Mouse (Mus musculus): ENCODE measurements around the gene Heca. TPM values are rescaled to one million over a fixed set of nuclear protein-coding genes. Genes with fewer than 3 reads are reported as not detected.
"Not testable (repeated sequence)": the region's sequence is repeated elsewhere in the genome, so short reads cannot be mapped to it uniquely, and the experiment has no call there.

Heca gene
- polyA plus RNA-seq, 1 experiment from 2014 or later, result 4.6 TPM

DNA sequence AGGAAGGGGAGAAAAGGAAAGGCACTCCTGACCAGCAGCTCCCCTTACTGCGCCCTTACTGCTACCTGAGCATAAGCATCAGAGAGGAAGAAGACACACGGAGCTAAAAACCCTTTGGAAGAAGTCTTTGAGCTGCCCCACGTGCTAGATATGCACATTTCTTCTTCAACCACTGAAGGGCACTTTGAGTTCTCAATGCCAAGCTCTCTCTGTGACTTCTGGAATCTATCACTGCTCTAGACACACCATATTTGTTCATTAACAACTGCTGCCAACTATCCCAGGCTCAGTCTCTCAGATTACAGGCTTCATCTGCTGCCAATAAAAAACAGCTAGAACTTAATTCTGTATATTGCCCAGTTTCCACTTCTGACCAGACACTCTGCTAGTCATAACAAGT lies 15.7 kb downstream of the Heca start:
- H3K36me3 ChIP-seq, result no peaks in the 10 kb centered on the region
- no peak overlapping the region for H3K4me3 ChIP-seq
- no peaks in the 10 kb centered on the region for H3K9me3 ChIP-seq (replicated peaks)
- peak overlapping the region; percentile 30 for H3K4me2 ChIP-seq
- H3K9ac ChIP-seq, result no peak overlapping the region
- WGBS, result 36% methylated on average over 3 of the region's 3 CpGs
- peak overlapping the region; percentile 95 for H3K27ac ChIP-seq
- no peak; the same call in 1 of the 2 replicates for ATAC-seq (replicated peaks; ENCODE audit: insufficient number of reproducible peaks, insufficient read depth, low FRiP score, low read depth)
- no peaks in the 10 kb centered on the region for H3K27me3 ChIP-seq
- H3K4me1 ChIP-seq (replicated peaks), result peaks cover 40% of the 10 kb centered on the region

- H3K9me3 ChIP-seq (replicated peaks), result no peaks in the 10 kb centered on the region
- ATAC-seq (replicated peaks; ENCODE audit: insufficient number of reproducible peaks, insufficient read depth, low FRiP score, low read depth), result no peak
- H3K4me1 ChIP-seq (replicated peaks), result peaks cover 40% of the 10 kb centered on the region
- peak overlapping the region; percentile 34; the same call in 1 of the 2 replicates for H3K4me2 ChIP-seq
- no peak overlapping the region for H3K9ac ChIP-seq
- H3K36me3 ChIP-seq, result no peaks in the 10 kb centered on the region
- WGBS, result 40% methylated on average over 1 of the region's 1 CpGs
- peak overlapping the region; percentile 84 for H3K27ac ChIP-seq
- H3K27me3 ChIP-seq, result no peaks in the 10 kb centered on the region
- H3K4me3 ChIP-seq, result no peak overlapping the region
These were observed 16.7 kb downstream of the Heca start for GRCm38 (mm10) chr10:17931157-17931556.

DNA sequence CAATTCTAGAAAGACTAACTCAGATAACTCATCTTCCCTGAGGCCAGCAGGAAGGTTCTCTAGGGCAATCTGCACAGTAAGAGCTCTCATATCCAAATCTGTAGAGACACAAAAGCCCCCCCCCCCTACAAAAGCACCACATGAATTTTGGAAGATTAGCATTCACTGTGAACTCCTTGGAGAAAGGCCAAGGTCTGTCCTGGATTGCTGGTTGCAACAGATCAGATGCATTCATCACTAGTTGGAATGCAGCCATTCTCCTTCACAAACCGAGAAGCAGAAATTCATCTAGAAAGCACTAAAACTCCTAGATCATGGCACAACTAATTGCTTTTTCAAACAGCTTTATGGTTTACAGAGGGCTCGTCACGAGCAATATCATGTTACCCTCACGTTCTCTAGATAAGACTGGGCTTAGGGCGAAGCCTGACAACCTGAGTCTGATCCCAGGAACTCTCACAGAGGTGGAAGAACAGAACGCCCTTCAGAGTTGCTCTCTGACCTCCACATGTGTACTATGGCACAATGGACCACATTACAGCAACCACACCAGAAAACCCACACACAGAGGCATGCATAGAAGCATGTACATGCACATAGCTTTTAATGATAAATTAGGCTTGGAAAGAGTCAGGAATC lies 17.3 kb downstream of the Heca start:
- H3K27me3 ChIP-seq, result no peaks in the 10 kb centered on the region
- H3K9ac ChIP-seq, result no peak overlapping the region
- no peaks in the 10 kb centered on the region for H3K36me3 ChIP-seq
- no peaks in the 10 kb centered on the region for H3K9me3 ChIP-seq (replicated peaks)
- H3K4me1 ChIP-seq (replicated peaks), result peaks cover 40% of the 10 kb centered on the region
- 16% methylated on average over 6 of the region's 6 CpGs for WGBS
- no peak overlapping the region for H3K4me3 ChIP-seq
- peak; percentile 74 for ATAC-seq (replicated peaks; ENCODE audit: insufficient number of reproducible peaks, insufficient read depth, low FRiP score, low read depth)
- H3K4me2 ChIP-seq, result peak overlapping the region; percentile 34
- peak overlapping the region; percentile 84 for H3K27ac ChIP-seq

- no peak overlapping the region for H3K4me2 ChIP-seq
- H3K36me3 ChIP-seq, result no peaks in the 10 kb centered on the region
- H3K9ac ChIP-seq, result no peak overlapping the region
- H3K4me3 ChIP-seq, result no peak overlapping the region
- peaks cover 16% of the 10 kb centered on the region for H3K4me1 ChIP-seq (replicated peaks)
- no peaks in the 10 kb centered on the region for H3K9me3 ChIP-seq (replicated peaks)
- no peak overlapping the region for H3K27ac ChIP-seq
- WGBS, result 88% methylated on average over 3 of the region's 3 CpGs
- no peaks in the 10 kb centered on the region for H3K27me3 ChIP-seq
- no peak for ATAC-seq (replicated peaks; ENCODE audit: insufficient number of reproducible peaks, insufficient read depth, low FRiP score, low read depth)
These were observed 22.7 kb downstream of the Heca start for GRCm38 (mm10) chr10:17925200-17925599.

DNA sequence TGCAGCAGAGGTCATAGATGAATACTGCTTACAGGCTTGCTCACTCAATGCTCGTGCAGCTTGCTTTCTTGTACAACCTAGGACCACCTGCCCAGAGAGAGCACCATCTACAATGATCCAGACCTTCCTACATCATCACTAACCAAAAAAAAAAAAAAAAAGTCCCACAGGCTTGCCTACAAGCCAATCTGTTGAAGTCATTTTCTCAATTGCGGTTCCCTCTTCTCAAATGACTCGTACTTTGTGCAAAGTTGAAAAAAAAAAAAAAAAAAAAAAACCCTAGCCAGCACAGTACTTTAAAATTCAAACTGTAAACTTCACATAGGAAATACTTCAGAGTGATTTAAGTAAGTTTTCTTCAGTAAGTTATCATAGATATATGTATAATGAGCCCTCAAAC lies 23.7 kb downstream of the Heca start:
- no peaks in the 10 kb centered on the region for H3K36me3 ChIP-seq
- H3K9ac ChIP-seq, result no peak overlapping the region
- H3K9me3 ChIP-seq (replicated peaks), result no peaks in the 10 kb centered on the region
- no peaks in the 10 kb centered on the region for H3K27me3 ChIP-seq
- H3K4me3 ChIP-seq, result no peak overlapping the region
- peaks cover 13% of the 10 kb centered on the region for H3K4me1 ChIP-seq (replicated peaks)
- no peak overlapping the region for H3K4me2 ChIP-seq
- H3K27ac ChIP-seq, result no peak overlapping the region
- ATAC-seq (replicated peaks; ENCODE audit: insufficient number of reproducible peaks, insufficient read depth, low FRiP score, low read depth), result no peak
- WGBS, result 55% methylated on average over 3 of the region's 3 CpGs

GRCm38 (mm10) chr10:17921381-17921780 lies 26.5 kb downstream of the Heca start:
- no peaks in the 10 kb centered on the region for H3K9me3 ChIP-seq (replicated peaks)
- H3K27me3 ChIP-seq, result no peaks in the 10 kb centered on the region
- H3K27ac ChIP-seq, result no peak overlapping the region
- WGBS, result 78% methylated on average over 4 of the region's 4 CpGs
- no peak overlapping the region for H3K9ac ChIP-seq
- ATAC-seq (replicated peaks; ENCODE audit: insufficient number of reproducible peaks, insufficient read depth, low FRiP score, low read depth), result no peak
- H3K4me2 ChIP-seq, result no peak overlapping the region
- H3K4me3 ChIP-seq, result no peak overlapping the region
- peaks cover 15% of the 10 kb centered on the region; the same call in 1 of the 2 replicates for H3K4me1 ChIP-seq (replicated peaks)
- H3K36me3 ChIP-seq, result no peaks in the 10 kb centered on the region

- H3K4me1 ChIP-seq (replicated peaks), result peaks cover 15% of the 10 kb centered on the region; the same call in 1 of the 2 replicates
- no peak overlapping the region for H3K9ac ChIP-seq
- WGBS, result 53% methylated on average over 5 of the region's 5 CpGs
- H3K27ac ChIP-seq, result no peak overlapping the region
- H3K36me3 ChIP-seq, result peaks cover 8% of the 10 kb centered on the region; the same call in 1 of the 2 replicates
- H3K27me3 ChIP-seq, result no peaks in the 10 kb centered on the region
- no peak overlapping the region for H3K4me3 ChIP-seq
- ATAC-seq (replicated peaks; ENCODE audit: insufficient number of reproducible peaks, insufficient read depth, low FRiP score, low read depth), result no peak
- H3K9me3 ChIP-seq (replicated peaks), result no peaks in the 10 kb centered on the region
- no peak overlapping the region for H3K4me2 ChIP-seq
These were observed 27.9 kb downstream of the Heca start for GRCm38 (mm10) chr10:17919971-17920370.

DNA sequence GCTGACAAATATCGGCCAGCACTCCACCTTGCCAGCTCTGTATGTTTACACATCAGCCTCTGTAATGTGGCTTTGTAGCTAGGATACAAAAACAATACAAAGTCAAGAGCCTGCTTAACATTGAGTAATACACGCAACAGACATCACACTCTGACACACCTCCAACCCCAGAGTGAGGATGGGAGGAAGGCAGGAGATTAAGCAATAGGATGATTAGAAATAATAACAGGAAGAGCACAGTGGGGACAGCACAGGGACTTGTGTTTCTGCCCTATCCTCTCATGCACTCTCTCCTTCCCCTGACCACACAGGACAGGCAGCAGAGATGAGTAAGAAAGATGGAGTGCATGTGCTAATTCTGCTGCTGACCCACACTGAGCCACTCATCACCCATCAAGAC lies 28.8 kb downstream of the Heca start:
- Histone ChIP-seq H3K27ac (no peak overlapping the region), H3K4me3 (no peak overlapping the region), H3K27me3 (no peaks in the 10 kb centered on the region), H3K9ac (no peak overlapping the region), H3K4me2 (no peak overlapping the region), H3K9me3 (replicated peaks) (no peaks in the 10 kb centered on the region), H3K4me1 (replicated peaks) (peaks cover 15% of the 10 kb centered on the region; the same call in 1 of the 2 replicates), H3K36me3 (peaks cover 10% of the 10 kb centered on the region; the same call in 1 of the 2 replicates)
- ATAC-seq (replicated peaks; ENCODE audit: insufficient number of reproducible peaks, insufficient read depth, low FRiP score, low read depth), result no peak; the same call in 1 of the 2 replicates
- 62% methylated on average over 2 of the region's 2 CpGs for WGBS

DNA sequence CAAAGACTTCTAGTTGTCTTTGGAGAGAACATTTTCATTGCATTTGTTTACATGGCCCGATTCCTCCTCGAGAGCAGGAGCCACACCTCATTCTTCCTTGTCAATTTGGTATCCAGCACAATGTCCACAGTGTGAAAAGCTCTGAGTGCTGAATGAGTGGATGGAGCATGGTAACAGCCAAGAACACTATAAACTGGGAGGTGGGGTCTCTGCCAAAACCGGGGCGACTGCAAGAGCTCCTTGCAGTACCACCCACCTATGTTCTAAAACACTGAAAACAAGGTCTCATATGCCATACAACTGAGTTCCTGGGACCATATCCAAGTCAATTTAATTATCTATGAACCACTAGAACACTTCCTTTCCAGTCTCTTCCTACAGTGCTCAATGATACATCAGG lies 39.1 kb downstream of the Heca start:
- 61% methylated on average over 4 of the region's 4 CpGs for WGBS
- no peak for ATAC-seq (replicated peaks; ENCODE audit: insufficient number of reproducible peaks, insufficient read depth, low FRiP score, low read depth)

GRCm38 (mm10) chr10:17906405-17906804 lies 41.5 kb downstream of the Heca start:
- not testable (repeated sequence) for H3K27me3 ChIP-seq; H3K27ac ChIP-seq; H3K4me1 ChIP-seq (replicated peaks); ATAC-seq (replicated peaks; ENCODE audit: insufficient number of reproducible peaks, insufficient read depth, low FRiP score, low read depth); H3K4me2 ChIP-seq; H3K4me3 ChIP-seq; H3K9ac ChIP-seq; H3K9me3 ChIP-seq (replicated peaks)
- H3K36me3 ChIP-seq, result peaks cover 39% of the 10 kb centered on the region
- 61% methylated on average over 3 of the region's 3 CpGs for WGBS

More for the DNA sequence above, 39.1 kb downstream of the Heca start:
- Histone ChIP-seq H3K9me3 (replicated peaks) (no peaks in the 10 kb centered on the region), H3K4me3 (no peak overlapping the region), H3K4me1 (replicated peaks) (no peaks in the 10 kb centered on the region), H3K9ac (no peak overlapping the region), H3K36me3 (peaks cover 25% of the 10 kb centered on the region), H3K27me3 (no peaks in the 10 kb centered on the region), H3K27ac (no peak overlapping the region), H3K4me2 (no peak overlapping the region)

- no peaks in the 10 kb centered on the region for H3K27me3 ChIP-seq
- WGBS, result 80% methylated on average over 2 of the region's 2 CpGs
- no peaks in the 10 kb centered on the region for H3K9me3 ChIP-seq (replicated peaks)
- no peaks in the 10 kb centered on the region for H3K4me1 ChIP-seq (replicated peaks)
- ATAC-seq (replicated peaks; ENCODE audit: insufficient number of reproducible peaks, insufficient read depth, low FRiP score, low read depth), result no peak
- H3K4me2 ChIP-seq, result no peak overlapping the region
- peaks cover 50% of the 10 kb centered on the region for H3K36me3 ChIP-seq
- H3K9ac ChIP-seq, result no peak overlapping the region
- H3K27ac ChIP-seq, result no peak overlapping the region
- no peak overlapping the region for H3K4me3 ChIP-seq
These were observed 44.4 kb downstream of the Heca start for GRCm38 (mm10) chr10:17903449-17903848.

DNA sequence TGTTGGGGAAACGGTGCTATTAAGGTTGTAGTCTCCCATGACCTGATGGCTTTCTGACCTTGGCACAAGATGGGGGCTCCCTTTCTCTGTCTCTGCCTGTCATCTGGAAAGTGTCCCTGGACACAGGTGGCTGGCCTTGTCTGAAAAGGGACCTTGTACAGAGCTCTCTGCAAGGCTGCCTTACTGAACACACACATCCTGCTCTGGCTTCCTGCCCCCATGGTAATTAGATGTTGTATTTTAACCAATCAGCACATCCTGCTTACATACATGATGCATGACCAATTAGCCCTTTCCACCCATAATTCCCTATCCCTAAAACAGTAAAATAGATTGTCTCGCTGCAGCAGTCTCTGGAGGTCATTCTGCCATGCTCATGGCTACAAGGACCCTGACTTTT lies 67.1 kb downstream of the Heca start:
- Histone ChIP-seq H3K36me3 (no peaks in the 10 kb centered on the region), H3K27me3 (no peaks in the 10 kb centered on the region), H3K27ac (no peak overlapping the region), H3K4me2 (no peak overlapping the region), H3K4me1 (replicated peaks) (no peaks in the 10 kb centered on the region), H3K9me3 (replicated peaks) (no peaks in the 10 kb centered on the region), H3K9ac (no peak overlapping the region), H3K4me3 (no peak overlapping the region)
- no peak for ATAC-seq (replicated peaks; ENCODE audit: insufficient number of reproducible peaks, insufficient read depth, low FRiP score, low read depth)
- 82% methylated on average over 2 of the region's 2 CpGs for WGBS

Data from heart, embryonic 15.5 days (tissue).